Mouse (Mus musculus) CH12.LX (cell line): ENCODE measurements at regions not wholly inside any gene's neighbourhood (a gene's known extent, or its start where the extent isn't known, plus 50 kb on each side); places are given as distances from the start of the nearest gene placed in this dataset.

Experiments
- BHLHE40 ChIP-seq: IDR thresholded peaks from 2 replicates; pipeline ENCODE4 v1.6.1; 2011; ENCODE audit warnings: mild to moderate bottlenecking, low read depth, low read length, improper control_type of control experiment
- CTCF ChIP-seq, 2 experiments: IDR thresholded peaks in 1 of 2; conservative IDR thresholded peaks in 1 of 2; 2 replicates each; pipeline ENCODE4 v1.5.1; 2011 to 2012; ENCODE audit warnings: low read depth in 2 of 2, low read length in 2 of 2, improper control_type of control experiment in 1 of 2, inconsistent platforms in 1 of 2, mild to moderate bottlenecking in 1 of 2, moderate library complexity in 1 of 2
- ELF1 ChIP-seq: IDR thresholded peaks from 2 replicates; pipeline ENCODE4 v1.6.1; 2014; ENCODE audit warnings: low read depth, mild to moderate bottlenecking, inconsistent platforms, low read length, improper control_type of control experiment
- EP300 ChIP-seq: IDR thresholded peaks from 2 replicates; pipeline ENCODE4 v1.6.1; 2011; ENCODE audit warnings: low read length, improper control_type of control experiment
- IRF4 ChIP-seq: IDR thresholded peaks from 2 replicates; pipeline ENCODE4 v1.6.1; 2014; ENCODE audit warnings: low read depth, mild to moderate bottlenecking, inconsistent platforms, low read length, improper control_type of control experiment
- MAX ChIP-seq: IDR thresholded peaks from 2 replicates; pipeline ENCODE4 v1.6.1; 2011; ENCODE audit warnings: low read length, improper control_type of control experiment
- MEF2A ChIP-seq: IDR thresholded peaks from 2 replicates; pipeline ENCODE4 v1.6.1; 2014; ENCODE audit warnings: low read depth, mild to moderate bottlenecking, inconsistent platforms, low read length, improper control_type of control experiment, borderline replicate concordance
- MXI1 ChIP-seq: IDR thresholded peaks from 2 replicates; pipeline ENCODE4 v1.6.1; 2011; ENCODE audit warnings: mild to moderate bottlenecking, low read depth, low read length, improper control_type of control experiment
- POLR2A ChIP-seq: IDR thresholded peaks from 2 replicates; pipeline ENCODE4 v1.6.1; 2011; ENCODE audit warnings: low read depth, mild to moderate bottlenecking, improper control_type of control experiment, low read length
- RAD21 ChIP-seq: IDR thresholded peaks from 2 replicates; pipeline ENCODE4 v1.6.1; 2011; ENCODE audit warnings: low read depth, mild to moderate bottlenecking, low read length, improper control_type of control experiment, moderate library complexity
- RCOR1 ChIP-seq: conservative IDR thresholded peaks from 2 replicates; pipeline ENCODE4 v1.6.1; 2012; ENCODE audit warnings: low read depth, mild to moderate bottlenecking, inconsistent platforms, low read length, improper control_type of control experiment
- TCF12 ChIP-seq: IDR thresholded peaks from 2 replicates; pipeline ENCODE4 v1.6.1; 2014; ENCODE audit warnings: low read depth, mild to moderate bottlenecking, inconsistent platforms, low read length, improper control_type of control experiment
- UBTF ChIP-seq: IDR thresholded peaks from 2 replicates; pipeline ENCODE4 v1.6.1; 2012; ENCODE audit warnings: low read depth, mild to moderate bottlenecking, inconsistent platforms, low read length, improper control_type of control experiment, moderate library complexity
- ZNF384 ChIP-seq: IDR thresholded peaks from 2 replicates; pipeline ENCODE4 v1.6.1; 2012; ENCODE audit warnings: low read depth, low read length, improper control_type of control experiment, inconsistent platforms

DNA sequence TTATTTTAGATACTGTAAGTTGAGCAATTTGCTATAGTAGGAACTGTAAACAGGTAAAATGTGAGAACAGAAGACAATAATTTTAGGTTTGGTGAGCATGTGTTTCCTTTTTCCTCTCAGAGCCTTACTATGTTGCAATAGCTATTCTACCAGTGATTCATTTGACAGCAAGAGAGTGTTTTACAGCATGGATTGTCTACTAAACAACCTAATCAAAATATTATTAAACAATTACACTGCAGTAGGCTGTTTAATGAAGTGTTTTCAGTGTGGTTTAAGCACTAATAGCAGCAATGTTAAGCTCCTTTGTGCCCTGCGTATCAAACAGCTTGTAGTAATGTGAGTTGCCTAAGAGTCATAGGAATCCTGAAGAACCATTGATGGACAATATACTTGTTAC lies 687.9 kb downstream of the Epha7 start:
- TF ChIP-seq RAD21 (no peak), CTCF (conservative IDR thresholded peaks at IDR 0.05 in 1 of 2, IDR thresholded peaks at IDR 0.05 in 1 of 2; ENCODE audit: low read depth in 2 of 2, low read length in 2 of 2) (no peak), BHLHE40 (no peak), UBTF (no peak), MEF2A (no peak), ELF1 (no peak), EP300 (no peak), TCF12 (no peak), ZNF384 (no peak), POLR2A (no peak), MXI1 (no peak), RCOR1 (no peak), IRF4 (no peak), MAX (no peak)
